Mouse (Mus musculus) intestine, postnatal 0 days (tissue): ENCODE measurements around the gene Ube4b. TPM values are rescaled to one million over a fixed set of nuclear protein-coding genes. Genes with fewer than 3 reads are reported as not detected.

ENCODE experiments used
- ATAC-seq: fragments of 200-750 bp; cut with Nextera tagmentation; 2 replicates; pipeline ENCODE4 v1.8.0; 2017; ENCODE audit warnings: mild to moderate bottlenecking, moderate TSS enrichment, moderate library complexity
- H3K27ac ChIP-seq: fragments of 300-500 bp; sonication (generic); 2 replicates; pipeline ENCODE4 v1.5.1; 2014; ENCODE audit warnings: mild to moderate bottlenecking, low read depth, low read length, moderate library complexity
- H3K27me3 ChIP-seq: fragments of 300-500 bp; sonication (generic); replicated peaks from 2 replicates; pipeline ENCODE4 v1.6.1; 2014; ENCODE audit warnings: low read length, mixed read lengths; ENCODE audit not compliant: control insufficient read depth, insufficient read depth
- H3K36me3 ChIP-seq: fragments of 300-500 bp; sonication (generic); 2 replicates; pipeline ENCODE4 v1.6.1; 2014; ENCODE audit warnings: mild to moderate bottlenecking, moderate library complexity; ENCODE audit not compliant: control insufficient read depth, insufficient read depth
- H3K4me1 ChIP-seq: fragments of 300-500 bp; sonication (generic); replicated peaks from 2 replicates; pipeline ENCODE4 v1.6.1; 2014; ENCODE audit warnings: antibody characterized with exemption, low read length, mixed read lengths; ENCODE audit not compliant: control insufficient read depth, insufficient read depth
- H3K4me2 ChIP-seq: fragments of 300-500 bp; sonication (generic); replicated peaks from 2 replicates; pipeline ENCODE4 v1.6.1; 2014; ENCODE audit warnings: low read depth, mild to moderate bottlenecking, moderate library complexity
- H3K4me3 ChIP-seq: fragments of 300-500 bp; sonication (generic); 2 replicates; pipeline ENCODE4 v1.5.1; 2014; ENCODE audit warnings: low read depth, low read length
- H3K9ac ChIP-seq: fragments of 300-500 bp; sonication (generic); 2 replicates; pipeline ENCODE4 v1.6.1; 2014; ENCODE audit warnings: mild to moderate bottlenecking, low read depth, low read length
- H3K9me3 ChIP-seq: fragments of 300-500 bp; sonication (generic); 2 replicates; pipeline ENCODE4 v1.6.1; 2016; ENCODE audit warnings: mixed run types; ENCODE audit not compliant: control insufficient read depth
- CTCF ChIP-seq: sonication (generic); IDR thresholded peaks from 2 replicates; pipeline ENCODE4 v1.5.1; 2016; ENCODE audit warnings: low read depth, mild to moderate bottlenecking, control low read depth, antibody characterized with exemption, moderate library complexity
- WGBS: fragments of 180-500 bp; shearing (Covaris S2); extraction: QIAGEN DNeasy Blood & Tissue Kit; methylation state at CpG from one replicate; pipeline ENCODE4 v1.1.7; 2014; 5-methylcytosine and 5-hydroxymethylcytosine counted together
- polyA plus RNA-seq: library from polyadenylated mRNA; unstranded; fragments of >200 nt; fragmentation: Nextera tagmentation; extraction: Ambion mirVana; gene quantifications from 2 replicates; pipeline ENCODE4 v1.2.1, GENCODE M21; 2015

Ube4b gene
- polyA plus RNA-seq, 1 experiment from 2014 or later = 47.2 TPM

DNA sequence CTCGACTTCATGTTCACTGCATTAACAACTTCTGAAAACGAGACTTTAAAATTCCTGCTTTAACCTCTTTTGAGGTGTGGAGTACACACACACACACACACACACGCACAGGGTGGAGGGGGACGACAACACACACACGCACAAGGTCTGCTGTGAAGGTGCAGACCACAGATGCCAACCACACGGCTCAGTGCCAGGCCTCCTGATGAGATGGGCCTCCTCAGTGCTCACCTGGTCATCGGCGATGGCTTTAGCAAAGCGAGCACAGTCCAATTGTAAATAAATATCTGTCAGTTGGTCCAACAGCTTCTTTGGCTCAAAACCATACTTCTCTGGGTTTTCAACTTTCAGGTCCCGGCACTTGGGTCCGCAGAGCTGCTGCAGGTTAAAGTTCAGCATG, 91.7 kb downstream of the Ube4b start:
- ATAC-seq = no peak
- Histone ChIP-seq H3K36me3 (peaks cover 87% of the 10 kb centered on the region), H3K27me3 (no peaks in the 10 kb centered on the region), H3K9me3 (no peaks in the 10 kb centered on the region), H3K4me1 (no peaks in the 10 kb centered on the region), H3K9ac (no peak overlapping the region), H3K4me3 (no peak overlapping the region), H3K27ac (no peak overlapping the region), H3K4me2 (no peak overlapping the region)
- 92% methylated on average over 11 of the region's 11 CpGs for WGBS
- no peak for TF ChIP-seq CTCF

- WGBS = 94% methylated on average over 7 of the region's 7 CpGs
- H3K9me3 ChIP-seq = no peaks in the 10 kb centered on the region
- no peaks in the 10 kb centered on the region for H3K27me3 ChIP-seq
- no peak for ATAC-seq
- no peak overlapping the region for H3K4me2 ChIP-seq
- H3K27ac ChIP-seq = no peak overlapping the region
- H3K4me3 ChIP-seq = no peak overlapping the region
- no peaks in the 10 kb centered on the region for H3K4me1 ChIP-seq
- no peak for TF ChIP-seq CTCF
- H3K9ac ChIP-seq = no peak overlapping the region
- H3K36me3 ChIP-seq = peaks cover 94% of the 10 kb centered on the region
These were observed 93.8 kb downstream of the Ube4b start for GRCm38 (mm10) chr4:149332726-149333125.

DNA sequence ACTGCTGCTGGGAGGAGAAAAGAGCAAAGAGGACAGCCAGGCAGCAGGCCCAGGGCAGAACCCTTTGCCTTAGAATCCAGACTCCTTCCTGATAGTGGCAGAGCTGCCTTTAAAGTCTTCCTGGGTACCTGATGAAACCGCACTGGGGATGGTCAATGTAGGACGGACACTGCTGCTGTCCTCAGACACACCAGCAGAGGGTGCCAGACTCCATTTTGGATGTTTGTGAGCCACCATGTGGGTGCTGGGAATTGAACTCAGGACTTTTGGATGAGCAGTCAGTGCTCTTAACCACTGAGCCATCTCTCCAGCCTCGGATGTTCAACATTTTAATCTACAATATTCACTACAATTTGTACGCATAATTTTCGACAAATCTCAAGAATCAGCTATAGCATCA, 96.1 kb downstream of the Ube4b start:
- H3K4me3 ChIP-seq = no peak overlapping the region
- H3K9me3 ChIP-seq = no peaks in the 10 kb centered on the region
- peaks cover 82% of the 10 kb centered on the region for H3K36me3 ChIP-seq
- no peak overlapping the region for H3K4me2 ChIP-seq
- WGBS = 95% methylated on average over 5 of the region's 5 CpGs
- no peak overlapping the region for H3K27ac ChIP-seq
- no peaks in the 10 kb centered on the region for H3K4me1 ChIP-seq
- H3K9ac ChIP-seq = no peak overlapping the region
- peak; percentile 38; the same call in 1 of the 2 replicates for TF ChIP-seq CTCF
- no peaks in the 10 kb centered on the region for H3K27me3 ChIP-seq
- ATAC-seq = no peak

- Histone ChIP-seq H3K4me1 (no peaks in the 10 kb centered on the region), H3K36me3 (peaks cover 64% of the 10 kb centered on the region), H3K9ac (no peak overlapping the region), H3K4me2 (no peak overlapping the region), H3K27ac (no peak overlapping the region), H3K9me3 (no peaks in the 10 kb centered on the region), H3K4me3 (no peak overlapping the region), H3K27me3 (no peaks in the 10 kb centered on the region)
- ATAC-seq = no peak
- no peak for TF ChIP-seq CTCF
- 87% methylated on average over 4 of the region's 4 CpGs for WGBS
These were observed 97.8 kb downstream of the Ube4b start for GRCm38 (mm10) chr4:149328735-149329134.

- no peak overlapping the region for H3K9ac ChIP-seq
- no peaks in the 10 kb centered on the region for H3K27me3 ChIP-seq
- H3K4me2 ChIP-seq = no peak overlapping the region
- WGBS = 92% methylated on average over 7 of the region's 7 CpGs
- no peak for TF ChIP-seq CTCF
- no peaks in the 10 kb centered on the region for H3K4me1 ChIP-seq
- peaks cover 50% of the 10 kb centered on the region for H3K36me3 ChIP-seq
- no peak for ATAC-seq
- no peak overlapping the region for H3K27ac ChIP-seq
- no peaks in the 10 kb centered on the region for H3K9me3 ChIP-seq
- no peak overlapping the region for H3K4me3 ChIP-seq
These were observed 99.3 kb downstream of the Ube4b start for GRCm38 (mm10) chr4:149327281-149327680.

DNA sequence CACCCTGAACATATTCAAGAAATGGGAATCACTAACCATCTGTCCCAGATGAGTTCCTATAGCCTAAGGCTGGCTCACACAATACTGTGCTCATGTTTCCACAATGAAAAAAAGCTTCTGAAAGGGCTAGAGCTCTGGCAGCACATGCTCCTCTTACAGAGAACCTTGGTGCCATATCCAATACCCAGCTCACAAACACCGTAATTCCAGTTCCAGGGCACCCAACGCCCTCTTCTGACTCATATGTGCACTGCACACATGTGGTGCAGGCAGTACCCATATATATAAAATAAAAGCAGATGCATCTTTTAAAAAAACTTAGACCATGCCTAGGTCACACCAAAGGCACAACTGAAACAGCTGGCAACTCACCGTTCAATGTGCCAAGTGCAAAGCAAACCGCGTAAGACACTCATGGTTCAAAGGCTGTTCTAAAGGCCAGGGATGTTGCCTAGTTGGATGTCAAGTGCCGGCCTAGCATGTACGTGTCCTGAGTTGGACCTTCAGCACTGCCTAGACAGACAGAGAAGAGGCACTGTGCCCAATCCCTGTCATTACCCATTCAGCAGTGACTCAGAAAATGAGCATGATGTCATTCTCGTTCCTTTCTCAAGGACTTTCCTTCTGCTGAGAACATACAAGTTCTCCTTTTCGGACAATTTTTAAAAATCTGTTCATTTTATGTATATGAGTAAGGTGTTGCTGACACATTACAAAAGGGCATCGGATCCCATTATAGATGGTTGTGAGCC, 101.0 kb downstream of the Ube4b start:
- Histone ChIP-seq H3K4me1 (no peaks in the 10 kb centered on the region), H3K9me3 (no peaks in the 10 kb centered on the region), H3K36me3 (peaks cover 33% of the 10 kb centered on the region), H3K27me3 (no peaks in the 10 kb centered on the region), H3K27ac (no peak overlapping the region), H3K4me3 (no peak overlapping the region), H3K4me2 (no peak overlapping the region), H3K9ac (no peak overlapping the region)
- TF ChIP-seq CTCF = peak; percentile 39; the same call in 1 of the 2 replicates
- no peak for ATAC-seq
- WGBS = 89% methylated on average over 10 of the region's 10 CpGs
